Mouse (Mus musculus) left cerebral cortex, postnatal 4 days (tissue): ENCODE data around the gene Spg21. TPM values are rescaled to one million over a fixed set of nuclear protein-coding genes. Genes with fewer than 3 reads are reported as not detected.

ENCODE experiments used
- DNase-seq: peaks from one replicate; pipeline ENCODE4 v3.0.0-alpha.2; 2022
- intact Hi-C: fragments of 180-260 bp; cut with DNase I; formaldehyde crosslinking; loops from one replicate; pipeline ENCODE4 v1.15.1; 2025
- total RNA-seq, 2 experiments: library from RNA; stranded (reverse); gene quantifications; 2 replicates each; pipeline ENCODE4 v1.2.3; 2021

The Spg21 gene
- 10 to 100 TPM; 49.8 to 51.5 TPM for total RNA-seq

- intact Hi-C loops: no loop called here
These were observed at the start of gene Spg21 for GRCm38 (mm10) chr9:65460732-65461442. TSS of gene Spg21 (plus strand) at chr9:65460947.

GRCm38 (mm10) chr9:65411326-65411725 is 49.4 kb upstream of the Spg21 start:
- intact Hi-C loops: no loop called here
- no peak for DNase-seq

More at GRCm38 (mm10) chr9:65460732-65461442, at the start of gene Spg21:
- DNase-seq: peak; percentile 97

DNA sequence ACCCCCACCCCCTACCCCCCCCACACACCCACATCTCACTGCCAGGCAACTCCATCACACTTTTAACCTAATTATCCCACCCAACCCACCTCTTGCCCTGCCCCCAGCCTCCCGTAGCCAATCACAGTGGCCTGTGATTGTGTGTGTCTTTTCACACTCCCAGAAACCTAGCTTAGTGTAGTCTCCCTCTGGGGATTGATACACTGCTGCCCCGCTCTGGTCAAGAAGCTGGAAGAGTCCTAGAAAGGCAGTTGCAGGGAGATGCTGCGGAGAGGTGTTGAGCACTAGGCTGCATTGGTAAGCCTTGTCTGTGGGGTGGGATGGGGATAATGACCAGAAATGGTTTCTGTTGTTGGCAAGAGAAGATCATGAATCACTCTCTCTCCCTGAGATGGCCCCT is 43.0 kb upstream of the Spg21 start:
- intact Hi-C loops: no loop called here
- no peak for DNase-seq

- no peak for DNase-seq
- intact Hi-C loops: no loop called here
These were observed 41.1 kb upstream of the Spg21 start for GRCm38 (mm10) chr9:65419633-65420032.

DNA sequence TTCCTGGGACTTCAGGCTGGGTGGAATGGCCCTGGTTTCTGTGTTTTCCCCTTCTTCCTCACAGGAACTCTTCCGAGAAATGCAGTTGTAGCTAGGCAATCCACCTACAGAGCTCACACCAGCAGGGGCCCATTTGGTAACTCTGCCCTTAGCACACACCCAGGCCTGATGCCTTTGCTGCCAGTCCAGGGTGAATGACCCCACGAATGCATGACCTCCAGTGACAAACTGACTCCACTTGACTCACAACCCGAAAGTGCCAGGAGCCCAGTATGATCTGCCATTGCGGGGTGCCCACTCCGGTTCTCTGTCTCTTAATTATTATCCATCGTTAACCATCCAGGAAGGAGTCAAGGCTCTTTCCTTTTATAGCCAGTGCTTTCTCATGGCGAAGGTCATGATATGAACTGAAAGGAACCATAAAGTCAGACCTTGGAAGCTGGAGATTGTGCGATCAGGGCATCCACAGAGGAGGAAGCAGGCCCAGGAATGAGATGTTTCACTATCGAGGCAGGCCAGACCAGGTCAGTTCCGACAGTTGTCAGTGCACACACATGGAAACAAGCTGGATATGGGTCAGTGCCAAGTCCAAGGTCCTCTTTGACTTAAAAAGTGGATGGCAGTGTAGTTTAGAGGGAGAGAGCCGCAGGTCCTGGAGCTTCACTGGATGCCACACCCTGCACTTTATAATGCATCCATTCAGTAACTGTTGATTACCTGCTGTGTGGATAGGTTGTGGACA is 37.8 kb upstream of the Spg21 start, which contains the start of gene Slc51b:
Gene Slc51b (minus strand): TSS at position 196 of the 742 bp plus-strand sequence.
- intact Hi-C loops: no loop called here
- DNase-seq: no peak

DNA sequence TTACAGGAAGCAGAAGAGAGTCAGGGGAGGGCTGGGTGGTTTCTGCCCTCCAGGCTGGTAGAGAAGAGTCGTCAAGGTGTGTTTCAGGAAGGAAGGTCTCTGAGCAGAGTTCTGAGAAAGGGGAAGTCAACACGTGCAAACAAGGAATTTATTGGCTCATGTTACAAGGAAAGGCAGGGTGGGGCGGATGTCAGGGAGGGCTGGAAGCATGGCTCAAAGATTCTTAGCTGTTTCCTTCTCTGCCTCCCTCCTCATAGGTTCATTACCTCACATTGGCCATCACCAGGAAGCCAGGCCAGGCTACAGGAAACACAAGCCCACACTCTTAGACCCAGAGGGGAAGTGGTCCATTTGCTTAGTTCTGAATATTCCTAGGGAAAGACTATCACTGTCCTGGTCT is 36.4 kb upstream of the Spg21 start:
- DNase-seq: no peak
- intact Hi-C loops: no loop called here

DNA sequence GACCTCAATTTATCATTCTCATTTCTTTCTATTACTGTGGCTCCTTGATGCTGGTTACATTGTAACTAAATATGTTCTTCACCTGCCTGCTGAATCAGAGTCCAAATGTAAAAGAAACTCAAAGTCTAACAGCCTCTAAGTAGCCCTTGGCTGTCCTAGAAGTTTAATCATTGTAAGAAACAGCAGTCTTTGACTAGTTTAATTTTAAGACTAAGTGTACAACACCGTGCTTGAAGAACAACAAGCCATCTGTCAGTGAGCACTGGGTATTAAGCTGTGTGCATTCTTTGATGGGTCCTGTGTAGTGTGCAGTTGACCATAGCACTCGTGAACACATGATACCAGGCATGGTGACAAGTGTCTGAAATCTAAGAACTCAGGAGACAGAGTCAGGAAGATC is 33.2 kb upstream of the Spg21 start:
- intact Hi-C loops: no loop called here
- no peak for DNase-seq

- intact Hi-C loops: no loop called here
- DNase-seq: no peak
These were observed 32.7 kb upstream of the Spg21 start for GRCm38 (mm10) chr9:65428003-65428402.

GRCm38 (mm10) chr9:65430401-65430800 is 30.3 kb upstream of the Spg21 start:
- intact Hi-C loops: loop anchor here (10.0 kb wide), 1 partner anchor 56 kb away; no protein-coding TSS in a partner anchor
- no peak for DNase-seq

DNA sequence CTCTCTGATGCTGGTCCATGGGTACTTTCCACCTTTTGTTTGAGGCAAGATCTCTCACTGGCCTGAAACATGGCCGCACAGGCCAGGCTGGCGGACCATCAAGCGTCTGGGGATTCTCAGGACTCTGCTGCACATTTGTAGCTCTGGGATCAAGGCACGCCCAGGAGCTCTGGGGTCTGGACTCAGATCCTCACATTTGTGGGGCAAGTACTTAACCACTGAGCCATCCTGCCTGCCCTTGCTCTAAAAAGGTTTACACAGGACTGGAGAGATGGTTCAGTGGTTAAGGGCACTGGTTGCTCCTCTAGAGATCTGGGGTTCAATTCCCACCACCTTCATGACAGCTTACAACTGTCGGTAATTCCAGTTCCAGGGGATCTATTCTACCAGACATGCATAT is 29.8 kb upstream of the Spg21 start:
- no peak for DNase-seq
- intact Hi-C loops: loop anchor here (10.0 kb wide), 1 partner anchor 56 kb away; no protein-coding TSS in a partner anchor

DNA sequence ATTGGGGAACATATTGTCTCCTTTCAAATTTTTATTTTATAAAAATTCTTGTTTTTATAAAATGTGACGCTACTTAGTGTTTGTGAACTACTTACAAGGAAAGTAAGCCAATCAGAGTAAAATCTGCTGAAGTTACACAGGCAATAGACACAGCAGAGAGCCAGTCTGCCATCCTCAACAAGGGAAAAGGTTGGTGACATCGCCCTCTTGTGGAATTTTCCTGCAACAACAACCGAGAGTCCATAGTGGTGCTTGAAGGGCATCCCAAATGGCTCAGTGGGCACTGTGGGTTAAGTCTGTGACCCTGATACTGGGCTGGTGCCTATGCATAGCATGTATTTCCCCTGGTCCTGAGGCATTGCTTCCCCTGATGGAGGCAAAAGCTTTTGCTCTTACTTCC is 28.5 kb upstream of the Spg21 start:
- DNase-seq: peak; percentile 84
- intact Hi-C loops: loop anchor here (10.0 kb wide), 1 partner anchor 57 kb away; no protein-coding TSS in a partner anchor

DNA sequence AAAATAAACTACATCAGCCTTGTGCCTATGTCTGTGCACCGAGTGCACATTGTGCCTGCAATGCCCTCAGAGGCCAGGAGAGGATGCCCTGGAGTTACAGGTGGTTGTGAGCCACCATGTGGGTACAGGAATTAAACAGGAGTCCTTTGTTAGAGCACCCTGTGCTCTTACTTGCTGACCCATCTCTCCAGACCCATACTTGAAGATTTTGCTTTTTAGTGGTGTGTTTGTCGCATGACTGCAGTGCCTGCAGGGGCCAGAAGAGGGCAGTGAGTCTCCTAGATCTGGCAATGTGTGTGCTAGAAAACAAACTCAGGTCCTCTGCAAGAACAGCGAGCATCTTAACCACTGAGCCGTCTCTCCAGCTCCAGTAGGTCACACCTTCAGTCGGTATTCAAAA is 26.6 kb upstream of the Spg21 start:
- intact Hi-C loops: loop anchor here (10.0 kb wide), 1 partner anchor 59 kb away; no protein-coding TSS in a partner anchor
- DNase-seq: peak; percentile 60

DNA sequence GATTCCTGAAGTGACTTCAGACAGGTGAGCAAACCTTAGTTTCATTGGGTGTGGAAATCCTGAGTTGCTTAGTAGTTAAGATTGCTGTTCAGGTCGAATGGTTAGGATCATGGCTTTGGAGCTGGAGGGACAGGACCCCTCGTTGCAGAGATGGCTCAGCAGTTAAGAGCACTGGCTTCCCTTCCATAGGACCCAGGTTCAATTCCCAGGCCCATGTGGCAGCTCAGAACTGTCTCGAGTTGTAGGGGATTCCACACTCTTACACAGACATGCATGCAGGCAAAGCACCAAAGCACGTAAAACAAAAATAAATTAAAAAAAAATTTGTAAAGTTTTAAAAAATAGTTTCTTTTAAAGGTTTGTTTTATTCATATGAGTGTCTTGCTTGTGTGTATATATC is 25.5 kb upstream of the Spg21 start:
- intact Hi-C loops: loop anchor here (10.0 kb wide), 1 partner anchor 60 kb away; no protein-coding TSS in a partner anchor
- DNase-seq: no peak

GRCm38 (mm10) chr9:65435671-65436301 is 25.0 kb upstream of the Spg21 start, which contains the start of gene Mtfmt:
TSS of gene Mtfmt (plus strand) at chr9:65435782.
- intact Hi-C loops: loop anchor here (10.0 kb wide), 1 partner anchor 61 kb away; no protein-coding TSS in a partner anchor
- peak; percentile 96 for DNase-seq

- DNase-seq: no peak
- intact Hi-C loops: no loop called here
These were observed 16.1 kb upstream of the Spg21 start for GRCm38 (mm10) chr9:65444692-65445091.

DNA sequence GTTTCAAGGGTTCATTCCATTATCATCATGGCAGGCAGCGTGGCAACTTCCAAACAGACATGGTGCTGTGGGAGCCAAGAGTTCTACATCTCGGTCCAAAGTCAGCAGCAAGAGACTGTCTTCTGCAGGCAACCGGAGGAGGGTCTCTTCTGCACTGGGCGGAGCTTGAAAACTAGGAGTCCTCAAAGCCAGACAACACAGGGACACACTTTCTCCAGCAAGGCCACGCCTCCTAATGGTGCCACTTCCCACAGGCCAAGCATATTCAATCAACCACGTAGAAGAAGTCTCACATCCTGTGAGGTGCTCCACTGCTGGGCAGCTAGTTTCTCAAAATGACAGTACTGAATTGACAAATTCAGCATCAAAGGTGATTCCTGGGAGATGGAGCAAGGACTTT is 12.8 kb upstream of the Spg21 start:
- intact Hi-C loops: no loop called here
- DNase-seq: no peak

- no peak for DNase-seq
- intact Hi-C loops: no loop called here
These were observed 1.8 kb upstream of the Spg21 start for GRCm38 (mm10) chr9:65458975-65459374.

DNA sequence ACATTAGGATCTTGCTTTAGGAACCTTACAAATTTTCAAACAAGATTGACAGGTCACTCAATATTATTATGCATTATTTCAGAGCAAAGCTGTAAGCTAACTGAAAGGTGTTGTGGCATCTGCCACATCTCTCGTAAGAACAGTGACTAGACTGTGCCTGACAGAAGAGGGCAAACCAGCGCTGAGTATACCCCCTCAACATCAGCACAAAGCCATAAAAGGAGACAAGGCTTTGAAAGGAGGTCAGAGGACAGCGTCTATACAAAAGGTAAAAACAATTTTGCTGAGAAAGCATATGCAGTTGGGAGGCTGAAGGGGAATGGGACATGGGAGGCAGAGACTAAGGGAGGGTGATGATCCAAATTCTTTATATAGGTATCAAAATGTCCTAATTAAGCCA is 549 bp upstream of the Spg21 start:
- intact Hi-C loops: no loop called here
- no peak for DNase-seq

DNA sequence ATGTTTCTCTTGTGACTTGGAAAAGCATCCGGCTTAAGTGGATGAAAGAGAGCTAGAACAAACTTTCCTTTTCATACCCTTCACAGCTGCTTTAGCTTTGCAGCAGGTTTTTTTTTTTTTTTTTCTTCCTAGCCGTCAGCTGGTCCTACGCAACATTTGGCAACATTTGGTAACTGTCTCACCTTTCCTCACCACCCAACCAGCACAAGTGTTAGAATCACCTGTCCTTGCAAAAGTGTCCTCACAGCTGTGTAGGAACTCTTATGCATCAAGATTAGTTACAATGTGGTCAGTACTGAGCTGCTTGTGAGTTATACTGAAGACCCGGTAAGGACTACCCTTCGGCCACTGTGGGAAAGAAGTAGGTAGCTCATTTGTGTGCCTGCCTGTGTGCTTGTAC is 1.8 kb downstream of the Spg21 start:
- no peak for DNase-seq
- intact Hi-C loops: no loop called here

- intact Hi-C loops: no loop called here
- peak; percentile 21 for DNase-seq
These were observed 3.4 kb downstream of the Spg21 start for GRCm38 (mm10) chr9:65464161-65464560.

DNA sequence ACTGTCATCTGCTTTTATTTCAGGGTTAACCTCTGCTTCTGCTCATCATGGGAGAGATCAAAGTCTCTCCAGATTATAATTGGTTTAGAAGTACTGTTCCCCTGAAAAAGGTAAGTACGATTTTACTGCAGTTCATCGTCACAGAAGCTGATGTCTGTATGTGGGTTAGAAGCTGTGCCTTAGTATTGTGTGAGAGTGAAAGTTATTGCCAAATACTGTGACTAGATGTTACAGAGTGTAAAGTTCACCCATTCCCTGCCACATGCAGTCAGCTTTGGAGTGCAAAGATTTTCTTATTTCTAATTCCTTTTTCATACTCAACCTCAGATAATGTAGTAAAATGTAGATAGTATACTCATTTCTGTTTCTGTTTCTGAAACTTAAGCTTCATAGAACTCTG is 4.5 kb downstream of the Spg21 start:
- DNase-seq: no peak
- intact Hi-C loops: no loop called here
